Comparison of ENCODE assay signal across 21 mouse cellular contexts in genomic region chr5:137744197-137744596, GRCm38 (mm10). TPM values are rescaled to one million over a fixed set of nuclear protein-coding genes. Genes with fewer than 3 reads are reported as not detected.
DNase-seq lines count a peak whose midpoint lies in the region; ATAC-seq and TF ChIP-seq lines count a peak whose summit lies in the region.
"Had no signal": no experiment of that assay in that cellular context is flagged by ENCODE, and none has a peak within 500 bp of the region (broad histone marks: within the 10 kb centered on the region; RNA-seq: fewer than 3 reads in every experiment).

No protein-coding gene starts in this region.

- no peak overlapping the region for H3K4me3 ChIP-seq in forebrain, embryonic 13.5 days
- no peak overlapping the region for H3K4me3 ChIP-seq in forebrain, embryonic 11.5 days (ENCODE audit: low read depth, low read length)
- H3K4me3 ChIP-seq in megakaryocyte, embryonic 14.5 days (replicated peaks), result peak overlapping the region; percentile 7
- no peak overlapping the region for H3K4me3 ChIP-seq in forebrain, postnatal 0 days (ENCODE audit: low read depth, low read length)
- no peak overlapping the region for H3K4me3 ChIP-seq in heart, adult 2 months
- H3K4me3 ChIP-seq: hindbrain, embryonic 10.5 days; intestine, embryonic 15.5 days had no signal

- no peaks in the 10 kb centered on the region for H3K9me3 ChIP-seq in forebrain, embryonic 13.5 days (replicated peaks)
- H3K9me3 ChIP-seq in forebrain, embryonic 11.5 days (ENCODE audit: control insufficient read depth, low read length), result no peaks in the 10 kb centered on the region
- H3K9me3 ChIP-seq in megakaryocyte, embryonic 14.5 days, result no peaks in the 10 kb centered on the region
- H3K9me3 ChIP-seq in forebrain, postnatal 0 days (ENCODE audit: low read length), result no peaks in the 10 kb centered on the region
- H3K9me3 ChIP-seq: hindbrain, embryonic 10.5 days; intestine, embryonic 15.5 days had no signal

- H3K27ac ChIP-seq in forebrain, embryonic 13.5 days, result peak overlapping the region; percentile 12
- no peak overlapping the region for H3K27ac ChIP-seq in forebrain, embryonic 11.5 days (ENCODE audit: low read depth, low read length)
- H3K27ac ChIP-seq in forebrain, postnatal 0 days (ENCODE audit: low read depth, low read length), result no peak overlapping the region
- no peak overlapping the region for H3K27ac ChIP-seq in heart, adult 2 months
- H3K27ac ChIP-seq: hindbrain, embryonic 10.5 days; hindbrain, embryonic 14.5 days; intestine, embryonic 15.5 days had no signal

- intact Hi-C loops in heart, postnatal 10 days (cut with DNase I), result loop anchor here (5.0 kb wide), 1 partner anchor 72 kb away; no protein-coding TSS in a partner anchor
- intact Hi-C loops in heart, adult 2 months (cut with DNase I), result loop anchor here (5.0 kb wide), 1 partner anchor 87 kb away; no protein-coding TSS in a partner anchor

- no peak for ATAC-seq in forebrain, embryonic 13.5 days
- ATAC-seq in forebrain, embryonic 11.5 days (replicated peaks; ENCODE audit: low FRiP score), result no peak
- ATAC-seq in megakaryocyte, adult 5-6 weeks (ENCODE audit: poor library complexity, severe bottlenecking), result no peak
- ATAC-seq in forebrain, postnatal 0 days, result no peak
- ATAC-seq: CD4-positive, CD25-positive, alpha-beta regulatory T cell, adult 4 months; intestine, embryonic 15.5 days had no signal

- TF ChIP-seq CTCF in forebrain, postnatal 0 days (IDR thresholded peaks at IDR 0.05; ENCODE audit: low read depth), result no peak
- no peak for TF ChIP-seq CTCF in heart, adult 2 months (IDR thresholded peaks at IDR 0.05)

- no peak for TF ChIP-seq POLR2A in heart, adult 2 months (IDR thresholded peaks at IDR 0.05; ENCODE audit: insufficient read depth, low read depth, low read length)

- no peaks in the 10 kb centered on the region for H3K79me2 ChIP-seq in heart, adult 2 months (replicated peaks; ENCODE audit: control insufficient read depth, insufficient read depth, low read length)

- TF ChIP-seq EP300 in heart, adult 2 months (IDR thresholded peaks at IDR 0.05; ENCODE audit: insufficient read depth, low read depth, low read length), result no peak

- no peak overlapping the region for H3K4me2 ChIP-seq in forebrain, embryonic 13.5 days
- H3K4me2 ChIP-seq in forebrain, embryonic 11.5 days (ENCODE audit: low read depth, low read length, severe bottlenecking), result no peak overlapping the region
- H3K4me2 ChIP-seq in forebrain, postnatal 0 days (ENCODE audit: low read depth), result no peak overlapping the region
- H3K4me2 ChIP-seq: heart, embryonic 11.5 days; intestine, embryonic 15.5 days had no signal

- WGBS in forebrain, embryonic 13.5 days, result 74% methylated on average over 7 of the region's 7 CpGs
- WGBS in forebrain, embryonic 11.5 days, result 88% methylated on average over 7 of the region's 7 CpGs
- 54% methylated on average over 7 of the region's 7 CpGs for WGBS in forebrain, postnatal 0 days
- 79% methylated on average over 7 of the region's 7 CpGs for WGBS in heart, adult 2 months

- H3K27me3 ChIP-seq in forebrain, embryonic 13.5 days, result no peaks in the 10 kb centered on the region
- no peaks in the 10 kb centered on the region for H3K27me3 ChIP-seq in forebrain, embryonic 11.5 days (ENCODE audit: control insufficient read depth, insufficient read depth, low read length)
- no peaks in the 10 kb centered on the region for H3K27me3 ChIP-seq in megakaryocyte, embryonic 14.5 days (replicated peaks)
- no peaks in the 10 kb centered on the region for H3K27me3 ChIP-seq in forebrain, postnatal 0 days (ENCODE audit: insufficient read depth, low read length)
- no peaks in the 10 kb centered on the region for H3K27me3 ChIP-seq in heart, adult 2 months (ENCODE audit: control insufficient read depth, insufficient read depth, low read length)
- H3K27me3 ChIP-seq: intestine, embryonic 15.5 days had no signal

- peaks cover 1% of the 10 kb centered on the region; the same call in 1 of the 2 replicates for H3K36me3 ChIP-seq in forebrain, embryonic 13.5 days (ENCODE audit: poor library complexity, severe bottlenecking)
- no peaks in the 10 kb centered on the region for H3K36me3 ChIP-seq in forebrain, embryonic 11.5 days (ENCODE audit: control insufficient read depth, insufficient read depth, low read length)
- H3K36me3 ChIP-seq in megakaryocyte, embryonic 14.5 days (replicated peaks; ENCODE audit: low read length), result peaks cover 12% of the 10 kb centered on the region
- H3K36me3 ChIP-seq in forebrain, postnatal 0 days (ENCODE audit: insufficient read depth), result no peaks in the 10 kb centered on the region
- H3K36me3 ChIP-seq in heart, adult 2 months (ENCODE audit: control insufficient read depth, insufficient read depth, low read length), result 0 out of 2 replicates have a peak, but pooled peaks cover under 1% of the 10 kb centered on the region
- H3K36me3 ChIP-seq: intestine, embryonic 15.5 days had no signal

- H3K9ac ChIP-seq in forebrain, embryonic 13.5 days, result no peak overlapping the region
- H3K9ac ChIP-seq in forebrain, embryonic 11.5 days (ENCODE audit: low read length), result no peak overlapping the region
- no peak overlapping the region for H3K9ac ChIP-seq in forebrain, postnatal 0 days
- H3K9ac ChIP-seq in heart, adult 2 months (ENCODE audit: low read depth, low read length), result no peak overlapping the region
- H3K9ac ChIP-seq: hindbrain, embryonic 14.5 days; intestine, embryonic 15.5 days had no signal

- peaks cover 55% of the 10 kb centered on the region for H3K4me1 ChIP-seq in forebrain, embryonic 13.5 days
- peaks cover 23% of the 10 kb centered on the region for H3K4me1 ChIP-seq in forebrain, embryonic 11.5 days (replicated peaks; ENCODE audit: control insufficient read depth, insufficient read depth, low read length)
- H3K4me1 ChIP-seq in megakaryocyte, embryonic 14.5 days, result peaks cover 69% of the 10 kb centered on the region
- peaks cover 13% of the 10 kb centered on the region for H3K4me1 ChIP-seq in forebrain, postnatal 0 days (ENCODE audit: insufficient read depth)
- peaks cover 6% of the 10 kb centered on the region for H3K4me1 ChIP-seq in heart, adult 2 months (ENCODE audit: control insufficient read depth, insufficient read depth, low read length)

- DNase-seq in forebrain, embryonic 11.5 days (ENCODE audit: low spot score), result no peak
- DNase-seq in heart, adult 11 months, result peak; percentile 84
- DNase-seq in heart, postnatal 10 days, result no peak
- peak; percentile 63 for DNase-seq in forebrain, postnatal 0 days
- DNase-seq in heart, adult 2 months, result no peak
- DNase-seq: adrenal gland, adult 2 months; adrenal gland, postnatal 14 days; cerebellum, adult 8-10 months; cerebellum, postnatal 14 days; gastrocnemius, postnatal 25 days; heart, postnatal 36 days; kidney, adult 11 months; kidney, adult 8-10 months had no signal

RNA-seq across cellular contexts. Expression of gene Tsc22d4, which starts 1.3 kb away (rescaled TPM):
- 64.3 and 71.0 TPM in 2 replicates for polyA plus RNA-seq in forebrain, embryonic 13.5 days (2015; fragmentation: Nextera tagmentation; extraction: Ambion mirVana)
- polyA plus RNA-seq in forebrain, embryonic 11.5 days (2014; fragmentation: Nextera tagmentation; extraction: Ambion mirVana), result 81.1 and 83.5 TPM in 2 replicates
- total RNA-seq in heart, postnatal 10 days (2021), result 100 to 1,000 TPM; 279 to 287 TPM
- 582 and 1,005 TPM in 2 replicates for polyA plus RNA-seq in megakaryocyte, embryonic 14.5 days (2012; ENCODE audit: insufficient read depth, low replicate concordance)
- total RNA-seq in megakaryocyte, adult 5-6 weeks (2015), result 55.9 and 74.7 TPM in 2 replicates
- 112 and 113 TPM in 2 replicates for total RNA-seq in megakaryocyte, adult 5-6 weeks (2017)
- total RNA-seq in forebrain, postnatal 0 days (2014; rRNA removed), result 120 and 135 TPM in 2 replicates
- polyA plus RNA-seq in forebrain, postnatal 0 days (2015; fragmentation: Nextera tagmentation; extraction: Ambion mirVana), result 112 and 134 TPM in 2 replicates
- 100 to 1,000 TPM; 254 to 258 TPM for total RNA-seq in heart, adult 2 months (2021)
- polyA plus RNA-seq in heart, adult 2 months (2012; rRNA removed), result 223 and 251 TPM in 2 replicates

RNA-seq across cellular contexts. Expression of gene Nyap1, which starts 2.8 kb away (rescaled TPM):
- 25.0 and 26.5 TPM in 2 replicates for polyA plus RNA-seq in forebrain, embryonic 13.5 days (2015; fragmentation: Nextera tagmentation; extraction: Ambion mirVana)
- 3.8 and 4.4 TPM in 2 replicates for polyA plus RNA-seq in forebrain, embryonic 11.5 days (2014; fragmentation: Nextera tagmentation; extraction: Ambion mirVana)
- 1 to 10 TPM; 1.6 to 1.7 TPM for total RNA-seq in heart, postnatal 10 days (2021)
- 5.9 and 8.4 TPM in 2 replicates for polyA plus RNA-seq in megakaryocyte, embryonic 14.5 days (2012; ENCODE audit: insufficient read depth, low replicate concordance)
- 0.21 and 0.27 TPM in 2 replicates for total RNA-seq in megakaryocyte, adult 5-6 weeks (2015)
- 0.84 and 1.1 TPM in 2 replicates for total RNA-seq in megakaryocyte, adult 5-6 weeks (2017)
- total RNA-seq in forebrain, postnatal 0 days (2014; rRNA removed), result 251 and 252 TPM in 2 replicates
- polyA plus RNA-seq in forebrain, postnatal 0 days (2015; fragmentation: Nextera tagmentation; extraction: Ambion mirVana), result 42.0 and 48.9 TPM in 2 replicates
- total RNA-seq in heart, adult 2 months (2021), result 1 to 10 TPM in 1 of 2 experiments, under 1 TPM in 1; 0.94 to 1.2 TPM
- 1.6 and 1.7 TPM in 2 replicates for polyA plus RNA-seq in heart, adult 2 months (2012; rRNA removed)

RNA-seq across cellular contexts. Expression of gene Ppp1r35, which starts 34.5 kb away (rescaled TPM):
- 38.3 and 45.0 TPM in 2 replicates for polyA plus RNA-seq in forebrain, embryonic 13.5 days (2015; fragmentation: Nextera tagmentation; extraction: Ambion mirVana)
- polyA plus RNA-seq in forebrain, embryonic 11.5 days (2014; fragmentation: Nextera tagmentation; extraction: Ambion mirVana), result 72.8 and 77.9 TPM in 2 replicates
- 10 to 100 TPM; 13.4 to 17.4 TPM for total RNA-seq in heart, postnatal 10 days (2021)
- polyA plus RNA-seq in megakaryocyte, embryonic 14.5 days (2012; ENCODE audit: insufficient read depth, low replicate concordance), result 104 and 105 TPM in 2 replicates
- total RNA-seq in megakaryocyte, adult 5-6 weeks (2015), result 48.6 and 55.3 TPM in 2 replicates
- total RNA-seq in megakaryocyte, adult 5-6 weeks (2017), result 34.1 and 40.1 TPM in 2 replicates
- total RNA-seq in forebrain, postnatal 0 days (2014; rRNA removed), result 28.8 and 47.4 TPM in 2 replicates
- 39.1 and 41.8 TPM in 2 replicates for polyA plus RNA-seq in forebrain, postnatal 0 days (2015; fragmentation: Nextera tagmentation; extraction: Ambion mirVana)
- 10 to 100 TPM in 1 of 2 experiments, 1 to 10 TPM in 1; 7.4 to 10.8 TPM for total RNA-seq in heart, adult 2 months (2021)
- 6.8 and 12.0 TPM in 2 replicates for polyA plus RNA-seq in heart, adult 2 months (2012; rRNA removed)

RNA-seq across cellular contexts. Expression of gene Mepce, which starts 43.3 kb away (rescaled TPM):
- polyA plus RNA-seq in forebrain, embryonic 13.5 days (2015; fragmentation: Nextera tagmentation; extraction: Ambion mirVana), result 10.3 and 12.3 TPM in 2 replicates
- 11.9 and 12.4 TPM in 2 replicates for polyA plus RNA-seq in forebrain, embryonic 11.5 days (2014; fragmentation: Nextera tagmentation; extraction: Ambion mirVana)
- 10 to 100 TPM; 26.2 to 41.3 TPM for total RNA-seq in heart, postnatal 10 days (2021)
- polyA plus RNA-seq in megakaryocyte, embryonic 14.5 days (2012; ENCODE audit: insufficient read depth, low replicate concordance), result 88.7 and 584 TPM in 2 replicates
- total RNA-seq in megakaryocyte, adult 5-6 weeks (2015), result 20.9 and 24.0 TPM in 2 replicates
- 16.2 and 22.8 TPM in 2 replicates for total RNA-seq in megakaryocyte, adult 5-6 weeks (2017)
- 33.3 and 47.7 TPM in 2 replicates for total RNA-seq in forebrain, postnatal 0 days (2014; rRNA removed)
- polyA plus RNA-seq in forebrain, postnatal 0 days (2015; fragmentation: Nextera tagmentation; extraction: Ambion mirVana), result 18.3 and 21.1 TPM in 2 replicates
- 10 to 100 TPM; 21.3 to 26.0 TPM for total RNA-seq in heart, adult 2 months (2021)
- polyA plus RNA-seq in heart, adult 2 months (2012; rRNA removed), result 24.1 and 31.5 TPM in 2 replicates

RNA-seq across cellular contexts. Expression of gene Zcwpw1, which starts 43.4 kb away (rescaled TPM):
- 12.7 and 15.4 TPM in 2 replicates for polyA plus RNA-seq in forebrain, embryonic 13.5 days (2015; fragmentation: Nextera tagmentation; extraction: Ambion mirVana)
- polyA plus RNA-seq in forebrain, embryonic 11.5 days (2014; fragmentation: Nextera tagmentation; extraction: Ambion mirVana), result 18.1 and 21.2 TPM in 2 replicates
- total RNA-seq in heart, postnatal 10 days (2021), result 1 to 10 TPM; 2.8 to 3.1 TPM
- polyA plus RNA-seq in megakaryocyte, embryonic 14.5 days (2012; ENCODE audit: insufficient read depth, low replicate concordance), result 0.70 TPM in 1 of 2 replicates, not detected in the other
- total RNA-seq in megakaryocyte, adult 5-6 weeks (2015), result 6.4 and 10.0 TPM in 2 replicates
- 16.1 and 18.1 TPM in 2 replicates for total RNA-seq in megakaryocyte, adult 5-6 weeks (2017)
- total RNA-seq in forebrain, postnatal 0 days (2014; rRNA removed), result 3.5 and 7.7 TPM in 2 replicates
- polyA plus RNA-seq in forebrain, postnatal 0 days (2015; fragmentation: Nextera tagmentation; extraction: Ambion mirVana), result 3.1 and 4.8 TPM in 2 replicates
- under 1 TPM; 0.44 to 0.52 TPM for total RNA-seq in heart, adult 2 months (2021)
- polyA plus RNA-seq in heart, adult 2 months (2012; rRNA removed), result 0.39 and 0.50 TPM in 2 replicates

Comparison
In these comparisons a context has a peak if more than half of its experiments do, and no peak if none do; other contexts are left out.
1. DNase-seq: peak in heart, adult 11 months (single experiment) and forebrain, postnatal 0 days (single experiment); none in forebrain, embryonic 11.5 days (single experiment), heart, postnatal 10 days (0 of 2) and heart, adult 2 months (0 of 2).